Mouse (Mus musculus) heart, adult 2 months (tissue): Measurements from ENCODE around the gene Mbip.

Experiments used
- CTCF ChIP-seq: fragments of 200-600 bp; IDR thresholded peaks from 2 replicates; pipeline ENCODE4 v1.8.1; 2022; ENCODE audit warnings: antibody characterized with exemption, mild to moderate bottlenecking, moderate library complexity
- POLR2A ChIP-seq: fragments of 200-500 bp; IDR thresholded peaks from 2 replicates; pipeline ENCODE4 v1.6.1; 2011; ENCODE audit warnings: mild to moderate bottlenecking, low read depth, low read length, control low read depth; ENCODE audit not compliant: insufficient read depth

GRCm38 (mm10) chr12:56302321-56303017 lies 43.2 kb downstream of the Mbip start:
- TF ChIP-seq CTCF (no peak), POLR2A (no peak)
